Comparison of ENCODE assay signal across 32 mouse cellular contexts in genomic region chr8:84987903-84988302, GRCm38 (mm10). TPM values are rescaled to one million over a fixed set of nuclear protein-coding genes. Genes with fewer than 3 reads are reported as not detected.
A peak's percentile ranks its signal among the peaks of the same experiment; 100 is the strongest.
DNase-seq lines count a peak whose midpoint lies in the region; ATAC-seq and TF ChIP-seq lines count a peak whose summit lies in the region.
"Had no signal": no experiment of that assay in that cellular context is flagged by ENCODE, and none has a peak within 500 bp of the region (broad histone marks: within the 10 kb centered on the region; RNA-seq: fewer than 3 reads in every experiment).

No protein-coding gene starts in this region.

- H3K9ac ChIP-seq in intestine, embryonic 16.5 days (ENCODE audit: low read depth, low read length), result 0 out of 2 replicates have a peak overlapping the region, but pooled peaks have one; percentile 2
- H3K9ac ChIP-seq in intestine, postnatal 0 days (ENCODE audit: low read depth, low read length), result no peak overlapping the region
- H3K9ac ChIP-seq in forebrain, embryonic 14.5 days (ENCODE audit: low read length), result no peak overlapping the region
- H3K9ac ChIP-seq: liver, embryonic 14.5 days; lung, embryonic 15.5 days had no signal

- no peak overlapping the region for H3K27ac ChIP-seq in intestine, embryonic 16.5 days (ENCODE audit: low read length)
- H3K27ac ChIP-seq in intestine, postnatal 0 days (ENCODE audit: low read depth, low read length), result no peak overlapping the region
- no peak overlapping the region for H3K27ac ChIP-seq in forebrain, embryonic 14.5 days (ENCODE audit: low read depth, low read length)
- H3K27ac ChIP-seq: embryonic facial prominence, embryonic 10.5 days; liver, embryonic 14.5 days; lung, embryonic 15.5 days had no signal

- no peak overlapping the region for H3K4me3 ChIP-seq in intestine, embryonic 16.5 days (ENCODE audit: low read length)
- H3K4me3 ChIP-seq in intestine, postnatal 0 days (ENCODE audit: low read depth, low read length), result no peak overlapping the region
- no peak overlapping the region for H3K4me3 ChIP-seq in forebrain, embryonic 14.5 days (ENCODE audit: low read depth, low read length)
- H3K4me3 ChIP-seq: embryonic facial prominence, embryonic 10.5 days; lung, embryonic 15.5 days; myocyte had no signal

- WGBS in intestine, embryonic 16.5 days, result 71% methylated on average over 2 of the region's 2 CpGs
- WGBS in intestine, postnatal 0 days, result 61% methylated on average over 2 of the region's 2 CpGs
- 73% methylated on average over 2 of the region's 2 CpGs for WGBS in forebrain, embryonic 14.5 days

- H3K4me2 ChIP-seq in intestine, embryonic 16.5 days (ENCODE audit: low read depth, low read length), result no peak overlapping the region
- H3K4me2 ChIP-seq in intestine, postnatal 0 days (replicated peaks; ENCODE audit: low read depth), result no peak overlapping the region
- H3K4me2 ChIP-seq in forebrain, embryonic 14.5 days (ENCODE audit: low read length), result no peak overlapping the region
- H3K4me2 ChIP-seq: lung, embryonic 15.5 days had no signal

- TF ChIP-seq CTCF in intestine, postnatal 0 days (IDR thresholded peaks at IDR 0.05; ENCODE audit: low read depth), result no peak

- intact Hi-C loops in heart, postnatal 25 days (cut with DNase I), result no loop called here

- ATAC-seq in intestine, embryonic 16.5 days, result no peak
- ATAC-seq in intestine, postnatal 0 days, result no peak
- no peak for ATAC-seq in forebrain, embryonic 14.5 days
- ATAC-seq: activated CD4-positive, CD25-positive, alpha-beta regulatory T cell, adult 4 months; forebrain, embryonic 16.5 days; midbrain, embryonic 16.5 days; Patski had no signal

- peaks cover 42% of the 10 kb centered on the region for H3K4me1 ChIP-seq in intestine, embryonic 16.5 days (ENCODE audit: control insufficient read depth, insufficient read depth, low read length)
- H3K4me1 ChIP-seq in intestine, postnatal 0 days (replicated peaks; ENCODE audit: control insufficient read depth, insufficient read depth, low read length), result 0 out of 2 replicates have a peak, but pooled peaks cover 11% of the 10 kb centered on the region
- peaks cover 20% of the 10 kb centered on the region for H3K4me1 ChIP-seq in forebrain, embryonic 14.5 days (ENCODE audit: control insufficient read depth, insufficient read depth, low read length)

- no peaks in the 10 kb centered on the region for H3K36me3 ChIP-seq in intestine, embryonic 16.5 days (ENCODE audit: control insufficient read depth, insufficient read depth, low read length)
- H3K36me3 ChIP-seq in intestine, postnatal 0 days (ENCODE audit: control insufficient read depth, insufficient read depth), result no peaks in the 10 kb centered on the region
- H3K36me3 ChIP-seq in forebrain, embryonic 14.5 days (ENCODE audit: control insufficient read depth, insufficient read depth, low read length), result no peaks in the 10 kb centered on the region
- H3K36me3 ChIP-seq: embryonic facial prominence, embryonic 10.5 days; lung, embryonic 15.5 days had no signal

- H3K9me3 ChIP-seq in intestine, embryonic 16.5 days (ENCODE audit: control insufficient read depth, low read length), result no peaks in the 10 kb centered on the region
- no peaks in the 10 kb centered on the region for H3K9me3 ChIP-seq in intestine, postnatal 0 days (ENCODE audit: control insufficient read depth)
- H3K9me3 ChIP-seq in forebrain, embryonic 14.5 days (replicated peaks; ENCODE audit: control insufficient read depth, low read length), result no peaks in the 10 kb centered on the region
- H3K9me3 ChIP-seq: embryonic facial prominence, embryonic 10.5 days; lung, embryonic 15.5 days had no signal

- DNase-seq in cerebellum, adult 9-11 months, result peak; percentile 68
- DNase-seq in cerebellum, adult 11 months, result no peak
- DNase-seq in ES-CJ7 (ENCODE audit: low read depth, low spot score), result peak; percentile 59
- peak; percentile 46 for DNase-seq in heart, postnatal 25 days (ENCODE audit: low spot score)
- DNase-seq in forebrain, embryonic 14.5 days (ENCODE audit: low spot score), result no peak
- DNase-seq in urinary bladder, adult 2 months (ENCODE audit: low spot score), result no peak
- DNase-seq: adrenal gland, adult 8-10 months; cerebellum, postnatal 10 days; gastrocnemius, postnatal 10 days; kidney, adult 18-20 months; layer of hippocampus, adult 9-11 months; lung, postnatal 4 days; thymus, postnatal 14 days had no signal

- H3K27me3 ChIP-seq in intestine, embryonic 16.5 days (replicated peaks; ENCODE audit: control insufficient read depth, insufficient read depth, low read length), result 0 out of 2 replicates have a peak, but pooled peaks cover 2% of the 10 kb centered on the region
- no peaks in the 10 kb centered on the region for H3K27me3 ChIP-seq in intestine, postnatal 0 days (replicated peaks; ENCODE audit: control insufficient read depth, insufficient read depth, low read length)
- 0 out of 2 replicates have a peak, but pooled peaks cover 12% of the 10 kb centered on the region for H3K27me3 ChIP-seq in forebrain, embryonic 14.5 days (replicated peaks; ENCODE audit: control insufficient read depth, insufficient read depth, low read length)
- H3K27me3 ChIP-seq: Patski had no signal

RNA-seq across cellular contexts. Expression of gene Hook2, which starts 2.5 kb away (rescaled TPM):
- 96.9 and 108 TPM in 2 replicates for polyA plus RNA-seq in intestine, embryonic 16.5 days (2015; fragmentation: Nextera tagmentation; extraction: Ambion mirVana)
- 68.6 and 75.4 TPM in 2 replicates for polyA plus RNA-seq in intestine, postnatal 0 days (2015; fragmentation: Nextera tagmentation; extraction: Ambion mirVana)
- 1 to 10 TPM; 2.0 to 2.1 TPM for total RNA-seq in heart, postnatal 25 days (2021)
- 13.0 and 20.3 TPM in 2 replicates for polyA plus RNA-seq in forebrain, embryonic 14.5 days (2014; fragmentation: Nextera tagmentation; extraction: Ambion mirVana)
- polyA plus RNA-seq in urinary bladder, adult 2 months (2012; rRNA removed), result 26.9 and 28.5 TPM in 2 replicates

RNA-seq across cellular contexts. Expression of gene Junb, which starts 9.4 kb away (rescaled TPM):
- 18.2 and 25.5 TPM in 2 replicates for polyA plus RNA-seq in intestine, embryonic 16.5 days (2015; fragmentation: Nextera tagmentation; extraction: Ambion mirVana)
- polyA plus RNA-seq in intestine, postnatal 0 days (2015; fragmentation: Nextera tagmentation; extraction: Ambion mirVana), result 42.8 and 47.6 TPM in 2 replicates
- total RNA-seq in heart, postnatal 25 days (2021), result 10 to 100 TPM; 13.8 to 17.2 TPM
- 5.0 and 6.5 TPM in 2 replicates for polyA plus RNA-seq in forebrain, embryonic 14.5 days (2014; fragmentation: Nextera tagmentation; extraction: Ambion mirVana)
- 97.4 and 121 TPM in 2 replicates for polyA plus RNA-seq in urinary bladder, adult 2 months (2012; rRNA removed)

RNA-seq across cellular contexts. Expression of gene Rnaseh2a, which starts 18.3 kb away (rescaled TPM):
- 102 and 120 TPM in 2 replicates for polyA plus RNA-seq in intestine, embryonic 16.5 days (2015; fragmentation: Nextera tagmentation; extraction: Ambion mirVana)
- polyA plus RNA-seq in intestine, postnatal 0 days (2015; fragmentation: Nextera tagmentation; extraction: Ambion mirVana), result 53.2 and 57.6 TPM in 2 replicates
- total RNA-seq in heart, postnatal 25 days (2021), result 10 to 100 TPM; 45.2 to 48.2 TPM
- polyA plus RNA-seq in forebrain, embryonic 14.5 days (2014; fragmentation: Nextera tagmentation; extraction: Ambion mirVana), result 93.3 and 111 TPM in 2 replicates
- 49.4 and 49.5 TPM in 2 replicates for polyA plus RNA-seq in urinary bladder, adult 2 months (2012; rRNA removed)

RNA-seq across cellular contexts. Expression of gene Prdx2, which starts 18.5 kb away (rescaled TPM):
- polyA plus RNA-seq in intestine, embryonic 16.5 days (2015; fragmentation: Nextera tagmentation; extraction: Ambion mirVana), result 533 and 590 TPM in 2 replicates
- 313 and 319 TPM in 2 replicates for polyA plus RNA-seq in intestine, postnatal 0 days (2015; fragmentation: Nextera tagmentation; extraction: Ambion mirVana)
- total RNA-seq in heart, postnatal 25 days (2021), result 100 to 1,000 TPM; 650 to 659 TPM
- polyA plus RNA-seq in forebrain, embryonic 14.5 days (2014; fragmentation: Nextera tagmentation; extraction: Ambion mirVana), result 1,735 and 2,101 TPM in 2 replicates
- polyA plus RNA-seq in urinary bladder, adult 2 months (2012; rRNA removed), result 215 and 231 TPM in 2 replicates

RNA-seq across cellular contexts. Expression of gene Gm49661, which starts 18.7 kb away (rescaled TPM):
- polyA plus RNA-seq in intestine, embryonic 16.5 days (2015; fragmentation: Nextera tagmentation; extraction: Ambion mirVana), result not detected in 2 replicates
- polyA plus RNA-seq in intestine, postnatal 0 days (2015; fragmentation: Nextera tagmentation; extraction: Ambion mirVana), result 1.3 and 2.1 TPM in 2 replicates
- not detected for total RNA-seq in heart, postnatal 25 days (2021)
- not detected in 2 replicates for polyA plus RNA-seq in forebrain, embryonic 14.5 days (2014; fragmentation: Nextera tagmentation; extraction: Ambion mirVana)
- polyA plus RNA-seq in urinary bladder, adult 2 months (2012; rRNA removed), result not detected in 2 replicates
- total RNA-seq: gastrocnemius, postnatal 10 days; left cerebral cortex, adult 18-20 months; megakaryocyte-erythroid progenitor cell, adult 5-6 weeks had no signal
- polyA plus RNA-seq: activated CD4-positive, CD25-positive, alpha-beta regulatory T cell, adult 4 months; cortical plate, adult 2 months; embryonic facial prominence, embryonic 10.5 days; forebrain, embryonic 16.5 days; heart, embryonic 14.5 days; hindbrain, embryonic 11.5 days; kidney, embryonic 16.5 days; limb, embryonic 14.5 days; liver, embryonic 14.5 days; lung, embryonic 15.5 days; midbrain, embryonic 16.5 days; myocyte; neural tube, embryonic 14.5 days; stomach, embryonic 14.5 days had no signal

Comparison
In these comparisons a context has a peak if more than half of its experiments do, and no peak if none do; other contexts are left out.
1. DNase-seq: peak in cerebellum, adult 9-11 months (single experiment), ES-CJ7 (single experiment) and heart, postnatal 25 days (single experiment); none in cerebellum, adult 11 months (single experiment), forebrain, embryonic 14.5 days (single experiment) and urinary bladder, adult 2 months (single experiment).